Mouse (Mus musculus) heart, embryonic 10.5 days (tissue): Measurements from ENCODE around the gene Arhgef10l. TPM values are rescaled to one million over a fixed set of nuclear protein-coding genes. Genes with fewer than 3 reads are reported as not detected.
A peak's percentile ranks its signal among the peaks of the same experiment; 100 is the strongest.

Experiments used
- DNase-seq: peaks from one replicate; pipeline ENCODE4 v3.0.0-alpha.2; 2017; ENCODE audit warnings: low spot score
- H3K27ac ChIP-seq: fragments of 300-500 bp; sonication (generic); 2 replicates; pipeline ENCODE4 v1.5.1; 2016; ENCODE audit warnings: mild to moderate bottlenecking
- H3K27me3 ChIP-seq: fragments of 300-500 bp; sonication (generic); 2 replicates; pipeline ENCODE4 v1.6.1; 2016; ENCODE audit warnings: mild to moderate bottlenecking; ENCODE audit not compliant: poor library complexity, insufficient read depth, severe bottlenecking
- H3K36me3 ChIP-seq: fragments of 300-500 bp; sonication (generic); 2 replicates; pipeline ENCODE4 v1.6.1; 2016; ENCODE audit warnings: mild to moderate bottlenecking, moderate library complexity
- H3K4me1 ChIP-seq: fragments of 300-500 bp; sonication (generic); 2 replicates; pipeline ENCODE4 v1.6.1; 2016; ENCODE audit warnings: mild to moderate bottlenecking
- H3K4me3 ChIP-seq: fragments of 300-500 bp; sonication (generic); 2 replicates; pipeline ENCODE4 v1.5.1; 2016; ENCODE audit warnings: mild to moderate bottlenecking, moderate library complexity
- H3K9me3 ChIP-seq: fragments of 300-500 bp; sonication (generic); 2 replicates; pipeline ENCODE4 v1.6.1; 2016; ENCODE audit warnings: mild to moderate bottlenecking, moderate library complexity
- WGBS: fragments of 180-500 bp; shearing (Covaris S2); methylation state at CpG from one replicate; pipeline ENCODE4 v1.1.7; 2016; 5-methylcytosine and 5-hydroxymethylcytosine counted together
- polyA plus RNA-seq: library from polyadenylated mRNA; unstranded; fragments of >200 nt; fragmentation: Nextera tagmentation; extraction: Ambion mirVana; gene quantifications from 2 replicates; pipeline ENCODE4 v1.2.1, GENCODE M21; 2016

Arhgef10l gene
- polyA plus RNA-seq, 1 experiment from 2014 or later, result 13.3 TPM

GRCm38 (mm10) chr4:140529735-140530134 is 136.1 kb downstream of the Arhgef10l start:
- Histone ChIP-seq H3K9me3 (no peaks in the 10 kb centered on the region), H3K36me3 (peaks cover 36% of the 10 kb centered on the region; the same call in 1 of the 2 replicates), H3K27ac (no peak overlapping the region), H3K4me3 (no peak overlapping the region), H3K27me3 (no peaks in the 10 kb centered on the region), H3K4me1 (peaks cover 26% of the 10 kb centered on the region)
- WGBS, result 82% methylated on average over 14 of the region's 14 CpGs
- DNase-seq, result no peak

- DNase-seq, result no peak
- Histone ChIP-seq H3K27me3 (no peaks in the 10 kb centered on the region), H3K4me3 (no peak overlapping the region), H3K9me3 (no peaks in the 10 kb centered on the region), H3K27ac (no peak overlapping the region), H3K36me3 (peaks cover 31% of the 10 kb centered on the region; the same call in 1 of the 2 replicates), H3K4me1 (peaks cover 17% of the 10 kb centered on the region)
- 75% methylated on average over 5 of the region's 5 CpGs for WGBS
Observed at GRCm38 (mm10) chr4:140528443-140528842, 137.4 kb downstream of the Arhgef10l start.

GRCm38 (mm10) chr4:140525674-140526177 is 140.1 kb downstream of the Arhgef10l start:
- no peaks in the 10 kb centered on the region for H3K27me3 ChIP-seq
- DNase-seq, result no peak
- H3K27ac ChIP-seq, result no peak overlapping the region
- H3K4me1 ChIP-seq, result no peaks in the 10 kb centered on the region
- no peak overlapping the region for H3K4me3 ChIP-seq
- peaks cover 38% of the 10 kb centered on the region for H3K36me3 ChIP-seq
- H3K9me3 ChIP-seq, result no peaks in the 10 kb centered on the region
- WGBS, result 72% methylated on average over 10 of the region's 10 CpGs

- H3K4me3 ChIP-seq, result no peak overlapping the region
- DNase-seq, result no peak
- WGBS, result 87% methylated on average over 13 of the region's 13 CpGs
- no peaks in the 10 kb centered on the region for H3K9me3 ChIP-seq
- no peaks in the 10 kb centered on the region for H3K4me1 ChIP-seq
- H3K27me3 ChIP-seq, result no peaks in the 10 kb centered on the region
- H3K27ac ChIP-seq, result no peak overlapping the region
- peaks cover 45% of the 10 kb centered on the region for H3K36me3 ChIP-seq
Observed at GRCm38 (mm10) chr4:140524927-140525326, 140.9 kb downstream of the Arhgef10l start.

DNA sequence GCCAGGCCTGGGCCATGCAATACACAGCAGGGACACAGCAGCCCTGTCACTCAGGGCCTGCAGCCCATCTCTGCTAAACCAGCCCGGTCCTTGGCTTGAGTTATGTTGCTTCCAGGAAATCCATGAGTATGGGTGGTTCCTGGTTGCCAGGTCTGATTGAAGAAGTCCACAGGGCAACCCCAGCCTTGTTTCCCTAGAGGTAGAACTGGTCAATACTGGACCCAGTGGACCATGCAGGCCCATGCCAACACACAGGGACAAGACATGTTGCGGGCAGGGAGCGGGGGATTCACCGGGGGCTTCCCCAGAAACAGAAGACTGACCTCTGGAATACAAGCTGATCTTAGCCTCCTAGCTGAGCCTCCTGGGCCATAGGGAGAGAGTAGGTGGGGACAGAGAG is 142.9 kb downstream of the Arhgef10l start:
- H3K9me3 ChIP-seq, result no peaks in the 10 kb centered on the region
- no peak overlapping the region for H3K27ac ChIP-seq
- DNase-seq, result no peak
- no peak overlapping the region for H3K4me3 ChIP-seq
- 91% methylated on average over 4 of the region's 4 CpGs for WGBS
- no peaks in the 10 kb centered on the region for H3K27me3 ChIP-seq
- H3K36me3 ChIP-seq, result peaks cover 52% of the 10 kb centered on the region
- H3K4me1 ChIP-seq, result no peaks in the 10 kb centered on the region

GRCm38 (mm10) chr4:140520719-140521118 is 145.1 kb downstream of the Arhgef10l start:
- Histone ChIP-seq H3K27me3 (no peaks in the 10 kb centered on the region), H3K4me1 (no peaks in the 10 kb centered on the region), H3K9me3 (no peaks in the 10 kb centered on the region), H3K36me3 (peaks cover 61% of the 10 kb centered on the region), H3K4me3 (no peak overlapping the region), H3K27ac (no peak overlapping the region)
- WGBS, result 88% methylated on average over 9 of the region's 9 CpGs
- no peak for DNase-seq

GRCm38 (mm10) chr4:140513797-140514196 is 152.0 kb downstream of the Arhgef10l start:
- H3K9me3 ChIP-seq, result no peaks in the 10 kb centered on the region
- 59% methylated on average over 4 of the region's 4 CpGs for WGBS
- peaks cover 19% of the 10 kb centered on the region; the same call in 1 of the 2 replicates for H3K4me1 ChIP-seq

GRCm38 (mm10) chr4:140509856-140510255 is 156.0 kb downstream of the Arhgef10l start:
- Histone ChIP-seq H3K27ac (no peak overlapping the region), H3K9me3 (no peaks in the 10 kb centered on the region), H3K36me3 (peaks cover 4% of the 10 kb centered on the region), H3K4me1 (peaks cover 26% of the 10 kb centered on the region), H3K27me3 (peaks cover 6% of the 10 kb centered on the region; the same call in 1 of the 2 replicates), H3K4me3 (no peak overlapping the region)
- DNase-seq, result no peak

More at GRCm38 (mm10) chr4:140513797-140514196, 152.0 kb downstream of the Arhgef10l start:
- no peaks in the 10 kb centered on the region for H3K27me3 ChIP-seq
- H3K36me3 ChIP-seq, result peaks cover 29% of the 10 kb centered on the region
- H3K4me3 ChIP-seq, result no peak overlapping the region
- H3K27ac ChIP-seq, result no peak overlapping the region
- DNase-seq, result peak; percentile 81

GRCm38 (mm10) chr4:140507172-140507714 is 158.6 kb downstream of the Arhgef10l start:
- Histone ChIP-seq H3K36me3 (no peaks in the 10 kb centered on the region), H3K4me3 (no peak overlapping the region), H3K27ac (no peak overlapping the region), H3K4me1 (peaks cover 16% of the 10 kb centered on the region), H3K9me3 (no peaks in the 10 kb centered on the region), H3K27me3 (peaks cover 19% of the 10 kb centered on the region; the same call in 1 of the 2 replicates)
- WGBS, result 33% methylated on average over 15 of the region's 15 CpGs
- DNase-seq, result no peak

DNA sequence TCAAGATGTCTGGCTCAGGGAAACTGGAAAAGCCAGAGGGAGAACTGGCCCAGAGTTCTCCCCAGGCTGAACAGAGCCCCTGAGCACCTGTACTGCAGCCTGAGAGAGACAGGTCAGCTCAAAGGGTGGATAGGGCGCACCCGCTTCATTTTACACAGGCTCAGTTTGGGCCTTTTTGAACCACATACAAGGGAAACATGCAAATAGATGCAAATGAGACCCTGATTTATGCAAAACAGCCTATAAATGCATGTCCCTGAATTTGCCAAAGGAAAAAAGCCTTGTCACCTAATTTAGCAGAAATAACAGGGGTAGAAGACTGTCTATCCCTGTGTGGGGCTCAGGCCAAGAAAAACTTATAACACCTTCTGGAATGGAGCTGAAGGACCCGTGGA is 160.2 kb downstream of the Arhgef10l start:
- DNase-seq, result no peak

GRCm38 (mm10) chr4:140504921-140505607 is 160.7 kb downstream of the Arhgef10l start:
- Histone ChIP-seq H3K9me3 (no peaks in the 10 kb centered on the region), H3K27me3 (peaks cover 26% of the 10 kb centered on the region; the same call in 1 of the 2 replicates)
- 77% methylated on average over 19 of the region's 19 CpGs for WGBS

More for the DNA sequence above, 160.2 kb downstream of the Arhgef10l start:
- Histone ChIP-seq H3K4me3 (no peak overlapping the region), H3K27me3 (peaks cover 26% of the 10 kb centered on the region; the same call in 1 of the 2 replicates), H3K9me3 (no peaks in the 10 kb centered on the region), H3K4me1 (peaks cover 29% of the 10 kb centered on the region), H3K27ac (no peak overlapping the region), H3K36me3 (no peaks in the 10 kb centered on the region)
- 94% methylated on average over 3 of the region's 3 CpGs for WGBS

GRCm38 (mm10) chr4:140504067-140504913 is 161.5 kb downstream of the Arhgef10l start:
- no peak for DNase-seq
- Histone ChIP-seq H3K4me3 (no peak overlapping the region), H3K36me3 (no peaks in the 10 kb centered on the region), H3K27me3 (peaks cover 26% of the 10 kb centered on the region; the same call in 1 of the 2 replicates), H3K27ac (no peak overlapping the region), H3K4me1 (peaks cover 31% of the 10 kb centered on the region), H3K9me3 (no peaks in the 10 kb centered on the region)
- WGBS, result 31% methylated on average over 16 of the region's 16 CpGs

More at GRCm38 (mm10) chr4:140504921-140505607, 160.7 kb downstream of the Arhgef10l start:
- no peaks in the 10 kb centered on the region for H3K36me3 ChIP-seq
- H3K27ac ChIP-seq, result no peak overlapping the region
- peaks cover 31% of the 10 kb centered on the region for H3K4me1 ChIP-seq
- DNase-seq, result no peak
- H3K4me3 ChIP-seq, result no peak overlapping the region
